ENCODE assay signal across 11 mouse cellular contexts in the genomic region with DNA sequence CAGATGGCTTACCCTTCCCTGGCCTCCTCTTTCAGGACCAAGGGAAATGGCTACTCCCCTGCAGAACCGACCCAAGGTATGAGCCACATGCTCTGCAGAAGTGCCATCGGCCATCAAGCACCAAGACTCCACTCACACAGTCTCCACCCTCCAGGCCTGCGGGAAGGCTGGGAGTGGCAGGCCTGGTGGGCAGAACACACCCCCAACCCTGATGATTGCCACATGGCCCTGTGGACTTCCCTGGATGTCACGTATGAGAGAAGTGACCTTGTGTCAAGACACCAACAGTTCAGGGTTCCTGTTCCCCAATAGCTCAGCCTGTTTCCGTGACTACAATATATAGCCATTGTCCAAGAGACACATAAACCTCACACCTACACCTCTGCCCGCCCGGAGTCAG. TPM values are rescaled to one million over a fixed set of nuclear protein-coding genes. Genes with fewer than 3 reads are reported as not detected.
DNase-seq lines count a peak whose midpoint lies in the region; ATAC-seq and TF ChIP-seq lines count a peak whose summit lies in the region.
"Had no signal": no experiment of that assay in that cellular context is flagged by ENCODE, and none has a peak within 500 bp of the region (broad histone marks: within the 10 kb centered on the region; RNA-seq: fewer than 3 reads in every experiment).

Gene F10 (plus strand): TSS at position 294 of the 400 bp plus-strand sequence.

- no peak for ATAC-seq in heart, embryonic 16.5 days (replicated peaks; ENCODE audit: extremely low read depth, insufficient read depth, low FRiP score)
- peak; percentile 9; the same call in 1 of the 2 replicates for ATAC-seq in forebrain, postnatal 0 days
- ATAC-seq in liver, embryonic 12.5 days, result peak; percentile 24
- peak; percentile 72 for ATAC-seq in megakaryocyte progenitor cell, adult 5-6 weeks (replicated peaks; ENCODE audit: poor library complexity)

- no peak within 1 kb of the TSS for H3K4me2 ChIP-seq in heart, embryonic 16.5 days (ENCODE audit: low read depth, low read length)
- H3K4me2 ChIP-seq in forebrain, postnatal 0 days (ENCODE audit: low read depth), result no peak within 1 kb of the TSS
- peak within 1 kb of the TSS; percentile 44 for H3K4me2 ChIP-seq in liver, embryonic 12.5 days
- H3K4me2 ChIP-seq: neural tube, embryonic 12.5 days had no signal

- H3K4me3 ChIP-seq in heart, embryonic 16.5 days (ENCODE audit: low read length), result no peak within 1 kb of the TSS
- no peak within 1 kb of the TSS for H3K4me3 ChIP-seq in forebrain, postnatal 0 days (ENCODE audit: low read depth, low read length)
- peak within 1 kb of the TSS; percentile 24 for H3K4me3 ChIP-seq in liver, embryonic 12.5 days
- H3K4me3 ChIP-seq: neural tube, embryonic 12.5 days had no signal

- H3K36me3 ChIP-seq in heart, embryonic 16.5 days (ENCODE audit: control insufficient read depth, insufficient read depth), result no peaks in the 10 kb centered on the region
- no peaks in the 10 kb centered on the region for H3K36me3 ChIP-seq in forebrain, postnatal 0 days (ENCODE audit: insufficient read depth)
- peaks cover 4% of the 10 kb centered on the region; the same call in 1 of the 2 replicates for H3K36me3 ChIP-seq in liver, embryonic 12.5 days
- H3K36me3 ChIP-seq: neural tube, embryonic 12.5 days had no signal

- 61% methylated on average over 7 of the region's 7 CpGs for WGBS in heart, embryonic 16.5 days
- 78% methylated on average over 7 of the region's 7 CpGs for WGBS in forebrain, postnatal 0 days
- WGBS in liver, embryonic 12.5 days (ENCODE audit: insufficient replicate concordance), result 51% methylated on average over 7 of the region's 7 CpGs

- peaks cover 9% of the 10 kb centered on the region for H3K4me1 ChIP-seq in heart, embryonic 16.5 days (ENCODE audit: control insufficient read depth, insufficient read depth, low read length)
- 0 out of 2 replicates have a peak, but pooled peaks cover 4% of the 10 kb centered on the region for H3K4me1 ChIP-seq in forebrain, postnatal 0 days (ENCODE audit: insufficient read depth)
- peaks cover 34% of the 10 kb centered on the region for H3K4me1 ChIP-seq in liver, embryonic 12.5 days
- H3K4me1 ChIP-seq: neural tube, embryonic 12.5 days had no signal

- H3K9ac ChIP-seq in heart, embryonic 16.5 days (ENCODE audit: low read length), result no peak within 1 kb of the TSS
- no peak within 1 kb of the TSS for H3K9ac ChIP-seq in forebrain, postnatal 0 days
- peak within 1 kb of the TSS; percentile 45 for H3K9ac ChIP-seq in liver, embryonic 12.5 days
- H3K9ac ChIP-seq: neural tube, embryonic 12.5 days had no signal

- DNase-seq in heart, adult 9 months (ENCODE audit: low spot score in 2 of 2), result no peak
- DNase-seq in forebrain, postnatal 0 days, result no peak
- DNase-seq in spleen, postnatal 10 days (ENCODE audit: low spot score in 2 of 2), result no peak
- DNase-seq in Muller cell, postnatal 12 days (ENCODE audit: inconsistent ontology term), result no peak
- DNase-seq: cerebellum, adult 11-12 months; gastrocnemius, postnatal 25 days had no signal

- peak within 1 kb of the TSS; percentile 52 for H3K27ac ChIP-seq in heart, embryonic 16.5 days (ENCODE audit: low read length)
- peak within 1 kb of the TSS; percentile 59 for H3K27ac ChIP-seq in forebrain, postnatal 0 days (ENCODE audit: low read depth, low read length)
- H3K27ac ChIP-seq in liver, embryonic 12.5 days, result peak within 1 kb of the TSS; percentile 69
- H3K27ac ChIP-seq: neural tube, embryonic 12.5 days had no signal

- no peak for TF ChIP-seq CTCF in forebrain, postnatal 0 days (IDR thresholded peaks at IDR 0.05; ENCODE audit: low read depth)

- no peaks in the 10 kb centered on the region for H3K27me3 ChIP-seq in heart, embryonic 16.5 days (ENCODE audit: control insufficient read depth, insufficient read depth, low read length)
- no peaks in the 10 kb centered on the region for H3K27me3 ChIP-seq in forebrain, postnatal 0 days (ENCODE audit: insufficient read depth, low read length)
- no peaks in the 10 kb centered on the region for H3K27me3 ChIP-seq in liver, embryonic 12.5 days (replicated peaks)
- H3K27me3 ChIP-seq: neural tube, embryonic 12.5 days had no signal

- H3K9me3 ChIP-seq in heart, embryonic 16.5 days (replicated peaks; ENCODE audit: control insufficient read depth, low read length), result no peaks in the 10 kb centered on the region
- no peaks in the 10 kb centered on the region for H3K9me3 ChIP-seq in forebrain, postnatal 0 days (ENCODE audit: low read length)
- no peaks in the 10 kb centered on the region for H3K9me3 ChIP-seq in liver, embryonic 12.5 days (replicated peaks)
- H3K9me3 ChIP-seq: neural tube, embryonic 12.5 days had no signal

RNA-seq across cellular contexts. Expression of gene F10, which starts in this region (rescaled TPM):
- 1.2 and 1.6 TPM in 2 replicates for polyA plus RNA-seq in heart, embryonic 16.5 days (2015; fragmentation: Nextera tagmentation; extraction: Ambion mirVana)
- total RNA-seq in forebrain, postnatal 0 days (2014; rRNA removed), result 0.15 and 0.33 TPM in 2 replicates
- 0.16 and 0.25 TPM in 2 replicates for polyA plus RNA-seq in forebrain, postnatal 0 days (2015; fragmentation: Nextera tagmentation; extraction: Ambion mirVana)
- polyA plus RNA-seq in liver, embryonic 12.5 days (2016; fragmentation: Nextera tagmentation; extraction: Ambion mirVana), result 57.0 and 62.6 TPM in 2 replicates
- 8.3 and 17.8 TPM in 2 replicates for total RNA-seq in megakaryocyte progenitor cell, adult 5-6 weeks (2015)
- total RNA-seq in megakaryocyte progenitor cell, adult 5-6 weeks (2017), result 21.9 and 28.2 TPM in 2 replicates
- total RNA-seq: layer of hippocampus, postnatal 14 days had no signal

Comparison
In these comparisons a context has a peak if more than half of its experiments do, and no peak if none do; other contexts are left out.
1. RNA of gene F10 (polyA plus RNA-seq): 57.0 to 62.6 TPM in liver, embryonic 12.5 days; 1.2 to 1.6 TPM in heart, embryonic 16.5 days and 0.16 to 0.25 TPM in forebrain, postnatal 0 days; every median in the first group is over 10 times any median in the second.
2. Peak in ATAC-seq and H3K27ac ChIP-seq in forebrain, postnatal 0 days; RNA of the gene not detected or under 1 TPM.
3. Peak in every context shown above with its lines, with median percentiles within 50 percentile points of each other: H3K27ac ChIP-seq.